Mouse (Mus musculus) liver, adult 2 months (tissue): ENCODE measurements around the gene Arhgap22. TPM values are rescaled to one million over a fixed set of nuclear protein-coding genes. Genes with fewer than 3 reads are reported as not detected.

ENCODE experiments used
- DNase-seq: peaks from one replicate; pipeline ENCODE4 v3.0.0-alpha.2; 2011; ENCODE audit warnings: low read depth, low spot score; ENCODE audit errors: extremely low read depth
- H3K27ac ChIP-seq: fragments of 200-500 bp; replicated peaks from 2 replicates; pipeline ENCODE4 v1.5.1; 2012; ENCODE audit warnings: low read depth, mild to moderate bottlenecking, control low read depth, inconsistent platforms, low read length; ENCODE audit not compliant: insufficient read depth
- H3K27me3 ChIP-seq: fragments of 200-500 bp; 2 replicates; pipeline ENCODE4 v1.6.1; 2012; ENCODE audit warnings: mild to moderate bottlenecking, moderate library complexity, low read length, inconsistent platforms; ENCODE audit not compliant: control insufficient read depth, insufficient read depth
- H3K36me3 ChIP-seq: fragments of 200-500 bp; 2 replicates; pipeline ENCODE4 v1.6.1; 2012; ENCODE audit warnings: low read length, inconsistent platforms; ENCODE audit not compliant: control insufficient read depth, insufficient read depth
- H3K4me1 ChIP-seq: fragments of 200-500 bp; 2 replicates; pipeline ENCODE4 v1.6.1; 2011; ENCODE audit warnings: low read length; ENCODE audit not compliant: control insufficient read depth, insufficient read depth
- H3K4me3 ChIP-seq: fragments of 200-500 bp; 2 replicates; pipeline ENCODE4 v1.5.1; 2011; ENCODE audit warnings: low read depth, mild to moderate bottlenecking, control low read depth, low read length, moderate library complexity; ENCODE audit not compliant: insufficient read depth
- H3K79me2 ChIP-seq: fragments of 200-500 bp; 2 replicates; pipeline ENCODE4 v1.6.1; 2012; ENCODE audit warnings: inconsistent platforms, mild to moderate bottlenecking, low read length, moderate library complexity; ENCODE audit not compliant: control insufficient read depth, insufficient read depth
- H3K9ac ChIP-seq: fragments of 200-500 bp; 2 replicates; pipeline ENCODE4 v1.6.1; 2012; ENCODE audit warnings: low read depth, mild to moderate bottlenecking, control low read depth, inconsistent platforms, low read length
- CTCF ChIP-seq: fragments of 200-500 bp; IDR thresholded peaks from 2 replicates; pipeline ENCODE4 v1.5.1; 2011; ENCODE audit warnings: low read depth, low read length, control low read depth
- POLR2A ChIP-seq: fragments of 200-500 bp; IDR thresholded peaks from 2 replicates; pipeline ENCODE4 v1.6.1; 2011; ENCODE audit warnings: low read length, control low read depth; ENCODE audit not compliant: insufficient read depth; ENCODE audit errors: extremely low read depth
- WGBS: fragments of 180-500 bp; shearing (Covaris S2); methylation state at CpG from one replicate; pipeline ENCODE4 v1.1.7; 2018; 5-methylcytosine and 5-hydroxymethylcytosine counted together
- polyA plus RNA-seq: library from polyadenylated mRNA; depleted of rRNA; stranded (reverse); fragments of >200 nt; gene quantifications from 2 replicates; pipeline ENCODE4 v1.2.3, GENCODE M21; 2012
- total RNA-seq: library from RNA; depleted of rRNA; stranded (reverse); fragments of >200 nt; gene quantifications from 2 replicates; pipeline ENCODE4 v1.2.3, GENCODE M21; 2014

Arhgap22 gene
- total and polyA plus RNA-seq, 2 experiments: 0.09 to 0.57 TPM

- H3K79me2 ChIP-seq: no peaks in the 10 kb centered on the region
- H3K4me3 ChIP-seq: no peak overlapping the region
- H3K36me3 ChIP-seq: no peaks in the 10 kb centered on the region
- no peaks in the 10 kb centered on the region for H3K27me3 ChIP-seq
- no peak for TF ChIP-seq CTCF
- TF ChIP-seq POLR2A: no peak
- H3K4me1 ChIP-seq: no peaks in the 10 kb centered on the region
- DNase-seq: no peak
- WGBS: 60% methylated on average over 4 of the region's 4 CpGs
- no peak overlapping the region for H3K9ac ChIP-seq
- H3K27ac ChIP-seq: no peak overlapping the region
Measured at GRCm38 (mm10) chr14:33330986-33331385, 117.2 kb downstream of the Arhgap22 start.

- Histone ChIP-seq H3K4me1 (no peaks in the 10 kb centered on the region), H3K27ac (no peak overlapping the region), H3K79me2 (no peaks in the 10 kb centered on the region), H3K9ac (no peak overlapping the region), H3K4me3 (no peak overlapping the region), H3K36me3 (no peaks in the 10 kb centered on the region), H3K27me3 (no peaks in the 10 kb centered on the region)
- no peak for TF ChIP-seq POLR2A
- TF ChIP-seq CTCF: no peak
- 79% methylated on average over 4 of the region's 4 CpGs for WGBS
- DNase-seq: no peak
Measured at GRCm38 (mm10) chr14:33331627-33332026, 117.8 kb downstream of the Arhgap22 start.

GRCm38 (mm10) chr14:33333833-33334232 is 120.0 kb downstream of the Arhgap22 start:
- H3K36me3 ChIP-seq: no peaks in the 10 kb centered on the region
- no peak overlapping the region for H3K9ac ChIP-seq
- no peaks in the 10 kb centered on the region for H3K27me3 ChIP-seq
- no peak for DNase-seq
- H3K79me2 ChIP-seq: no peaks in the 10 kb centered on the region
- H3K27ac ChIP-seq: no peak overlapping the region
- 88% methylated on average over 4 of the region's 4 CpGs for WGBS
- no peaks in the 10 kb centered on the region for H3K4me1 ChIP-seq
- no peak overlapping the region for H3K4me3 ChIP-seq
- TF ChIP-seq CTCF: peak; percentile 82
- TF ChIP-seq POLR2A: no peak

GRCm38 (mm10) chr14:33334402-33334801 is 120.6 kb downstream of the Arhgap22 start:
- Histone ChIP-seq H3K36me3 (no peaks in the 10 kb centered on the region), H3K4me1 (no peaks in the 10 kb centered on the region)
- WGBS: 63% methylated on average over 4 of the region's 4 CpGs

GRCm38 (mm10) chr14:33335733-33336132 is 121.9 kb downstream of the Arhgap22 start:
- Histone ChIP-seq H3K4me3 (no peak overlapping the region), H3K27me3 (no peaks in the 10 kb centered on the region), H3K36me3 (no peaks in the 10 kb centered on the region), H3K9ac (no peak overlapping the region), H3K4me1 (no peaks in the 10 kb centered on the region), H3K79me2 (no peaks in the 10 kb centered on the region), H3K27ac (no peak overlapping the region)
- no peak for DNase-seq
- WGBS: 62% methylated on average over 6 of the region's 6 CpGs
- no peak for TF ChIP-seq CTCF
- no peak for TF ChIP-seq POLR2A

More at GRCm38 (mm10) chr14:33334402-33334801, 120.6 kb downstream of the Arhgap22 start:
- DNase-seq: no peak
- H3K79me2 ChIP-seq: no peaks in the 10 kb centered on the region
- H3K27me3 ChIP-seq: no peaks in the 10 kb centered on the region
- H3K27ac ChIP-seq: no peak overlapping the region
- no peak overlapping the region for H3K4me3 ChIP-seq
- no peak overlapping the region for H3K9ac ChIP-seq
- no peak for TF ChIP-seq POLR2A
- TF ChIP-seq CTCF: no peak

GRCm38 (mm10) chr14:33338684-33339083 is 124.9 kb downstream of the Arhgap22 start:
- WGBS: 67% methylated on average over 5 of the region's 5 CpGs
- Histone ChIP-seq H3K27me3 (no peaks in the 10 kb centered on the region), H3K4me3 (no peak overlapping the region), H3K36me3 (no peaks in the 10 kb centered on the region), H3K9ac (no peak overlapping the region), H3K79me2 (no peaks in the 10 kb centered on the region), H3K27ac (no peak overlapping the region), H3K4me1 (no peaks in the 10 kb centered on the region)
- DNase-seq: no peak
- TF ChIP-seq CTCF (no peak), POLR2A (no peak)
